Mouse (Mus musculus): Measurements from ENCODE around the gene Pnpla2.

- TF ChIP-seq CTCF (IDR thresholded peaks at IDR 0.05; ENCODE audit: low read depth) (0 out of 2 replicates have a peak, but pooled peaks have one; percentile 14), EP300 (optimal IDR thresholded peaks at IDR 0.05) (no peak)
These were observed 19.7 kb upstream of the Pnpla2 start for GRCm38 (mm10) chr7:141435129-141435855.
